Mouse (Mus musculus): ENCODE measurements around the gene Bysl.
A peak's percentile ranks its signal among the peaks of the same experiment; 100 is the strongest.
"Not testable (repeated sequence)": the region's sequence is repeated elsewhere in the genome, so short reads cannot be mapped to it uniquely, and the experiment has no call there.

Bysl gene

DNA sequence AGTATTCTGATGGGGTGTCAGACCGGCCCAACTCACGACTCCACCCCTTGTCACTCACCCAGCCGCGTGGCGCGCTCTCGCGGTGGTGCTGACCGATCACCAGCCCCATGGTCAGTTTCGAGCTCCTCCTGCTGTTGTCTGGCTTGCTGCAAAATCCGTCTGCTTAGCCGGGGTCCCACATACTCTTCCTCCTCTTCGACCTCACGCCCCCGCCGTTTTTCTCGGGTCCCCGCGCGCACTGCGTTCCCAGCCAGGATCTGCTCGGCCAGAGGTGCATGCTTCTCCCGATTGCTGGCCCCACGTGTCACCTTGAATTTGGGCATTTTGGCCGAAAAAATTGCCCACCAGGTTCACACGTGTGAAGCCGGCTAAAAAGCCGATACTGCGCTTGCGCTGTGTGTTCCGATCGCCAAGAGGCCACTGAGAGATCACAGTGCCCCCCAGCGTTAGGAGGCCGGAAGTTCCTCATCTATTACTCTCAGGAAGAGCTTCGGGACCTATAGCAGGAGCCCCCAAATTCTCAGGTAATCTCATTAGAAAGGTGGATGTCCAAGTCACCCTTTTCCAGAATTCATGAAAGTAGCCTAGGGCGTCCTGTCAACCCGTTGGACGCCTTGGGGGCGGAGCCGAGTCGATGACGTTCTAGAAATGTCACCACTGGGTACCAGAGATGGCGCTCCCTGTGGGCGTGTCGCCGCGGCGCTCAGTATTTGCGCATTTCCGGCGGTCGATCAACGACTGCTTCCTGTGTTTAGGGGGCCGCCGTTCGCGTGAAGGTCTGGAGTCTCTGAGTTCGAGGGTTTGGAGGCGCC, at the start of gene Bysl, which contains the start of the genes Med20 and Gm20517:
TSS of gene Bysl (minus strand) at position 644 of the 812 bp plus-strand sequence.
TSS of gene Med20 (plus strand) at position 734 of the 812 bp plus-strand sequence.
TSS of gene Gm20517 (plus strand) at position 741 of the 812 bp plus-strand sequence.
- peak; percentile 98 for DNase-seq (ENCODE audit: low spot score)

DNA sequence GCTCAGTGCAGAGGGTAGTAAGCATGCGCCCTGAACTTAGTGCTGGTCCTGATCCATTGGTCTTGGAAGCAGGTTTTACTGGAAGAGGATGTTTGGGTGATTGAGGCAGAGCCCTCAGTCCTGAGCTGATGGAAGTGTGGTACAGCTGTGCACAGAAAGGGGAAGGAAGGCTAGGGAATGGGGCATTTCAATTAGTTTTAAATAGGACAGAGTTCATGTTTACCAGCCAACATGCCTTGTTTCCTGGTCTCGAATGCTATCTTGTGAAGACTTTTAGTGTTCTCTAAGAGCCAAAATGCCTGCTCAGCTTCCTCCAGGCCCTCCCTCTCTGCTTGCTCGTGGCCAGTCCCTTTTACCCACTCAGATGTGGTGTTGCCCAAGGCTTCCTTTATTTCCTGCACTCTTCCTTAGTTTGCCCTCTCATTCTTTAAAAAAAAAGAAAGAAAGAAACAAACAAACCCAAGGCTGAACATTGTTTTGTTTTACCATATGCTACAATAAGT, 47.5 kb upstream of the Bysl start:
- DNase-seq (ENCODE audit: low spot score), result no peak

DNA sequence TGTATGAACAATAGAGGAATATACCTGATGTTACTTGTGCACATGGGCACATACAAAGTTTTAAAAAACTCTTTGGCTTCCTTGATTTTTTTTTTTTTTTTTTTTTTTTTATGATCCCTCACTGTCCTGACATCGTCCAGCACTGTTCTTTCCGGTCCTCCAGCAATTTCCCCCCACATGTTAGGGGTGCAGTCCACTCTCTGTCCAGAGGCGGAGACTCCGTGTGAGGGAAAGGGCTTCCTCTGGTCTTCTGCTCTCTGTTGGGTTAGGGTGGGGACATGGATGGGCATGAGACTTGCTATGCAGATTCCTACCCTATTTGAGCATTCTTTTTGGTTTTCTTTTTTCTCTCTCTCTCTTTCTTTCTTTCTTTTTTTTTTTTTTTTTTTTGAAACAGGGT, 46.6 kb upstream of the Bysl start:
- DNase-seq (ENCODE audit: low spot score), result no peak

DNA sequence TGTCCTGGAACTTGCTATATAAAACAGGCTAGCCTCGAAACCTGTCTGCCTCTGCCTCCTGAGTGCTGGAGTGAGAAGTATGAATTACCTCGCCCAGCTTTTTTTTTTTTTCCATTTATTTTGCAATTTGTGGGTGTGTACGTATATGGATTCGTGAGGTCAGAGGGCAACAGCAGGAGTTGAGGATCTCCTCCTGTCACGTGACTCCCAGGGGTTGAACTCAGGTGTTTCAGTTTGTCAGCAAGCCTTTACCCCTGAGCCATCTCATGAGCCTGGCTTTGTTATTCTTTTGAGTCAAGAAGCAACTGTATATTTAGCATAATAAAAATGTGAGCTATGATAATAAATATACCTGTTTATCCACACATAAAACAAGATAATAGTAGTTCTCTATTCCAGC, 44.4 kb upstream of the Bysl start:
- no peak for DNase-seq (ENCODE audit: low spot score)

DNA sequence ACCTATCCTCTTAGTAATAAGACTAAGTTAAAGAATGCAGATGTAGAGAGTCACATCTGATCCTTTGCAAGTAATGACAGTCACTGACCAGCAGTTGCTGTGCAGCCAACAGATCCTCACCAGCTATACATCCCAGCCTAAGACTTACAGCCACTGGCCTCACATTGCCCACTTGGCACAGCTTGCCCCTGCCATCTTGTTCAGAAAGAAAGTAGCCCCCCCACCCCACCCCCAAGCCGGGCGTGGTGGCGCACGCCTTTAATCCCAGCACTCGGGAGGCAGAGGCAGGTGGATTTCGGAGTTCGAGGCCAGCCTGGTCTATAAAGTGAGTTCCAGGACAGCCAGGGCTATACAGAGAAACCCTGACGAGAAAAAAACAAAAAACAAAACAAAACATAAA, 43.1 kb upstream of the Bysl start:
- not testable (repeated sequence) for DNase-seq (ENCODE audit: low spot score)

DNA sequence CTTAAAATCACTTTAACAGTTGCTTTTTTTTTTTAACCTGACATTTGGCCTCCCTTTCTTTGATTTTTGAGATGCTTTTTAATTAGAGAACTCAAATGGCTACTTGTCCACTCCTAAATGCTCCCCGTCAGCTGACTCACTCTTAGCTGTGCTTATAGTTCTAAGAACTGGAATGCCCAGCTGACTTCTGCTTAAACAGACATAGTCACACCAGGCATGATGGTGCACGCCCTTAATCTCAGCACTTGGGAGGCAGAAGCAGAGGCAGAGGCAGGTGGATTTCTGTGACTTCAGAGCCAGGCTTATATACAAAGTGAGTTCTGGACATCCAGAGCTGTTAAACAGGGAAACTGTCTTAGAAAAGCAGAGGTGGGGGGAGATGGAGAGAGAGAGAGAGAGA, 40.7 kb upstream of the Bysl start:
- no peak for DNase-seq (ENCODE audit: low spot score)

DNA sequence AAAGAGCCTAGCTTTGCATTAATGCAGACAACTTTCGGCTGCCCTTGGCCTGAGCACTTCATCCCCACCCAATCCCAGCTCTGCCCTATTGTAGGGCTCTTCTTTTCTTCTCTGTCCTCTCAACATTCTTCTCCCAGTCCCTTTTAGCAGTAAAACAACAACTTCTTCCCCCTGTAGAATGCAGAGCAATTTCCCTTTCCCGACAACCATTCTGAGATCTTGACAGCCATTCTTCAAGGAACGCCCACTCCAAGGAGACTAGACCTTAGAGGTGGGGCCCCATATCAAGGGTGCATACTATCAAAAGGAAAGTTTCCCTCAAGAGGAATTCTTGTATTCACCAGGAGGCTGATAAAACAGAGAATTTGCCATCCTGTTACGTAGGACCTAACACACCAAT, 37.7 kb upstream of the Bysl start:
- no peak for DNase-seq (ENCODE audit: low spot score)

DNA sequence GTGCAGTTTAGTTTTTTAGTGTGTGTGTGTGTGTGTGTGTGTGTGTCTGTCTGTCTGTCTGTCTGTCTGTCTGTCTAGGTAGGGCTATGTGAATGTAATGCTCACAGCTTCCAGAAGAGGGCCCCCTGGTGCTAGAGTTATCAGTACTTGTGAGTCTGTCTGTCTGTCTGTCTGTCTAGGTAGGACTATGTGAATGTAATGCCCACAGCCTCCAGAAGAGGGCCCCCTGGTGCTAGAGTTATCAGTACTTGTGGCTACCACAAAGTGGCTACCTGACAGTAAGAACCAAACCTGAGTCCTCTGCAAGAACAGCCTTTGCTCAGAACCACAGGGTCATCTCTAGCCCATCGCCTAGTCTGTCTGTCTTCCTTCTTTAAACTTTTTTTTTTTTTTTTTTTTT, 35.4 kb upstream of the Bysl start:
- DNase-seq (ENCODE audit: low spot score), result peak; percentile 84

DNA sequence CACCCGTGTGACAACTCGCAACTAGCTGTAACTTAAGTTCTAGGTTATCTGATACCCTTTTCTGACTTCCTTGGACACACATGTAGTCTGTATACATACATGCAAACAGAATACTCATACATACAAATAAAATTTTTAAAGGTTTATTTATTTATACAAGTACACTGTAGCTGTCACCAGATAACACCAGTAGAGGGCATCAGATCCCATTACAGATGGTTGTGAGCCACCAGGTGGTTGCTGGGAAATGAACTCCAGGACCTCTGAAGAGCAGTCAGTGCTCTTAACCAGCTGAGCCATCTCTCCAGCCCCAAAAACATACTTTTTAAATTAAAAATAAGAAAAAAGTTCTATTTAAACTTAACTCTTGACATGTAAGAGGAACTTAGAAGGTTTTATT, 31.7 kb upstream of the Bysl start:
- no peak for DNase-seq (ENCODE audit: low spot score)

- DNase-seq (ENCODE audit: low spot score), result no peak
These were observed 22.9 kb upstream of the Bysl start for GRCm38 (mm10) chr17:47633999-47634770.

DNA sequence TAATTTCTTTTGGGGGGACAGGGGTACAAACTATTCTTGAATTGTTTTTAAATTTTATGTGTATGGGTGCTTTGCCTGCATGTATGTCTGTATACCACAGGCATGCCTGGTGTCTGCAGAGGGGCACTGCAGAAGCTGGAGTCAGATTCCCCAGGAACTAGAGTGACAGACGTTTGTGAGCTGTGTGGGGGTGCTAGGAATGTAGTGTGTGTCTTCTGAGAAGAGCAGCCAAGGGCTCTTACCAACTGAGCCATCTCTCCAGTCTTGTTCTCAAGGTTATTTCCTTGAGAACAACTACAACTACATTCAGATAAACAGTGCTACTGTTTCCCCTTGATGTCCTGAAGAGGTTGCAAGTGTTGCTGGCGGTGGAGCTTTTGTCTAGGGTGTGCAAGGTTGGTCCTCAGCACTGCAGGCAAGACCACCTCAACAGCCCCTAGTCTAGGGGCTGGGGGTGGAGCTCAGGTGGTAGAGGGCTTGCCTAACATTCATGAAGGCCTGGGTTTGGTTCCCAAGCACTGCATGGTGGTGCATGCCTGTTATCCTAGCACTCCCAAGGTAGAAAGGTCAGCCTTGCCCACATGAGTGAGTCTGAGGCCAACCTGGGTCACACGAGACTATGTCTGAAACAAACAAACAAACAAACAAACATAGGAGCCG, 21.0 kb upstream of the Bysl start:
- no peak for DNase-seq (ENCODE audit: low spot score)

DNA sequence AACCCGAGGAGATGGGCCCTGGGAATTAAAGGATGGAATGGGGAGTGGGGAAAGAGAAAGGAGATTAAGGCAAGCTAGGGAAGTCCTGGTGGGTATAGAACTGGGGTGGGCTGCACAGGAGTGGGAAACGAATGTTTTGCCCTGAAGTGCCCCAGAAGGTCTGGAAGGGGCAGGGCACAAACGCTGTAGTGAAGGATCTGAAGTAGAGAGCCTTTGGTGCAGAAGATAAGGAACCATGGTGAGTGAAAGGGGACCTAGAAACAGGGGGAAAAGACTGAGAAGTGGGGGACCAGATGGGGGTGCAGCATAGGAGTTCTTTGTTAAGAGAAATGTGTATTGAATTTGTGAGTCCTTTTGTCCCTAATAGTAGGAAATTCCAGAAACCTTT, 19.4 kb upstream of the Bysl start, which contains the start of gene Usp49:
TSS of gene Usp49 (plus strand) at position 13 of the 388 bp plus-strand sequence.
- no peak for DNase-seq (ENCODE audit: low spot score)

DNA sequence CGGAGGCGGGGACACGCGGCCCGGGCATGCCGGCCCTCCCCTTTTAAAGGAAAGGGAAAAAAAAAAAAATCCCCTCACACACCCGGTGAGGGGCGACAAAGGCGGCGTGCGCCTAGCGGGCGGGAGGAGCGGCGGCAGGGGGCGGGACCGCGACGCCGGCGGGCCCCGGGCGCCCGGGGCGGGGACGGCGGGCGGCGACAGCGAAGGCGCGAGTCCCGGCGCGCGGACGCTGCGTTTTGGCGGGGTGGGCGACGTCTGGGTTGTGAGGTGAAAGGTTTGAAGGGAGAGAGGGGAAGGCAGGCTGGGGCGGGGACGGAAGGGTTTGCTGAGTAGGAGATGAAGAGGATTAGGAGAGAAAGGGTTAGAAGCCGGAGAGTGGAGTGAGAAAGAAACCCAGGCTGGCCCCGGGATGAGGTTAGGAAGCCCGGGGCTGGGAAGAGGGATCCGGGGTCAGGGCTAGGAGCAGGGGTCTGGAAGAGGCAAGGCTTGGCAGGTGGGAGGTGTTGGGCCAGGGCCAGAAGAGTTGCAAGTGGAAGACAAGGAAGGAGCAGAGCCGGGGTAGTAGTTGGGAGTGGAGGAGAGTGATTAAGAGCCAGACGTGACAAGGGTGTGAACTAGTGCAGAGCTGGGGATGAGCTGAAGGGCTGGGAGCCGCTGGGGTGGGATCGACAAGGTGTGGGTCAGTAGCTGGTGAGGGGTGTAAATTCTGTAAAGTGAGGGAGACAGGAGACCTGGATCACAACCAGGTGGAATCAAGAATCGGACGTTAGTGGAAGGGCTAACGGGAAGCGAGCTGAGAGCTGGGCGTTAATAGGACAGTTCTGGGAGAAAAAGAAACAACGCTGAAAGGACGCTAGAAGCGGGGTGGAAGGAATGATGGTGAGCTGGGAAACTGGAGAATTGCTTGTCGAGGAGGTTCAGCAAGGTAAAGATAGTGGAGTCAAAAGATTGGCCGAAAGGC, 18.7 kb upstream of the Bysl start:
- DNase-seq (ENCODE audit: low spot score), result no peak

GRCm38 (mm10) chr17:47628851-47629676, 17.8 kb upstream of the Bysl start:
- peak; percentile 96 for DNase-seq (ENCODE audit: low spot score)

DNA sequence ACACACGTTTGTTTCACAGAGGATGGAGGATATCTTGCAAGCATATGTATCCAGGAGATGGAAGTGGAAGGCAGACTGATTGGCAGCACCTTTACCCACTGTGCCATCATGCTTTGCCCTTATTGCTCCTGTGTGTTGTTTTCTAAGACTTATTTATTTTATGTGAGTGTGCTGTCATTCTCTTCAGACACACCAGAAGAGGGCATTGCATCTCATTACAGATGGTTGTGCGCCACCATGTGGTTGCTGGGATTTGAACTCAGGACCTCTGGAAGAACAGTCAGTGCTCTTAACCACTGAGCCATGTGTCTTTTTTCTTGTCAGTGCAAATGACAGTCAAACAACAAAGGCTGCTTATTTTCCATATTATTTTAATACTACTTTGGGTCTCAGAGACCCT, 16.5 kb upstream of the Bysl start:
- DNase-seq (ENCODE audit: low spot score), result no peak

GRCm38 (mm10) chr17:47626031-47626430, 14.7 kb upstream of the Bysl start:
- no peak for DNase-seq (ENCODE audit: low spot score)

DNA sequence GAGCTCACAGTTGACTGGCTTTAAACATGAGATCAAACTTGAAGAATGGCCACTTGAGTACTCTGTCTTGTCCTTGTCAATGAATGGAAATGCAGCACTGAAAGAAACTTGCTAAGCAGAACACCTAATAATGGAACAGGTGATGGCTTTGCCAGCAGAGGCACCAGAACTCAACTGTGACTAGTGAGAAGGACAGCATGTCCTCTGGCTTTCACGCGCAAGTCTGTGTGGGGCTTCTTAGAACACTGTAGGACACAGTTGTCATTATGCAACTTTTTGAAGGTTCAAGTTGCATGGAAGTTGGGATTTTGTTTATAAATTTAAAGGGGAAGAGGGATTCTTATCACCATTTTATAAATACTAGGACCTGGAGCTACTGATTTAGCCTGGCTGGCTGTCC, 13.8 kb upstream of the Bysl start:
- no peak for DNase-seq (ENCODE audit: low spot score)

- not testable (repeated sequence) for DNase-seq (ENCODE audit: low spot score)
These were observed 13.3 kb upstream of the Bysl start for GRCm38 (mm10) chr17:47624572-47624971.

GRCm38 (mm10) chr17:47622912-47623554, 11.7 kb upstream of the Bysl start:
- no peak for DNase-seq (ENCODE audit: low spot score)

Measured in retina, embryonic 14.5 days (tissue).